Mouse (Mus musculus): Measurements from ENCODE around the gene Itsn1.

The Itsn1 gene

DNA sequence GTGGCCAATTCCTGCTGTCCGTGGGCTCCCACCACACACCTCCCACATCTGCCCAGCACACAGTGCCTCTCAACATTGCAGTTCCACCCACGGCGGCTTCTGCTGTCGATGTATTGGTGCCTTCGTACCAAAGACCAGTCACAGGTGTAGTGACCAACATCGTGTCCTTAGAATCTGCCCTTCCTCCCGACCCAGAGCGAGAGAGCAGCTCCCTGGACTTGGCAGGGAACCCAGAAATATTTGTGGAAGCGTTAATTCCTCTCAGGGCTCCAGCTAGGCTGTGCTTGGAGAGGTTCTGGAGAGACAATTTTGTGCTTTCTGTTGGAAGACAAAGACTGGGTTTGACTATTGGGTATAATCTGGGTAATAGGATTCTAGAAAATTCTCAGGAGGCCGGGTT lies 217.2 kb downstream of the Itsn1 start:
- DNase-seq (ENCODE audit: low spot score in 2 of 2): no peak

DNA sequence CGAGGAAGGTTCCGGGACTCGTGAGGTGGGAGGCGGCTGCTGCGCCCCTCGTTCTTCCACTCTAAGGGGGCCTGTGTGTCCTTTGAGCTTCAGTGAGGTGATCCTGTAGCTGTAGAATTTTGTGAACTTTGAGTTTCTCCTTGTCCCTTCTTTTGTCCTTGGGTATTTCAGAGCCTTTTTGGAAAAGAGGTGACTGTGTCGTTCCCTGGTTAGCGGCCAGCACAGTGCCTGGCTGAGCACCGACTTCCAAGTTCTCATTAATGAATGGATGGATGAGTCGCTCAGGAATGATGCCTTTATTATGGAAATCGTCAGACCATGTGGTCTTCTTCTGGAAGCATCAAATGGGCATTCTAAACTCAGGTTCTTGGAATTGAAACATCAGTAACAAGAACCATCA lies 218.0 kb downstream of the Itsn1 start:
- no peak for DNase-seq (ENCODE audit: low spot score in 2 of 2)

DNA sequence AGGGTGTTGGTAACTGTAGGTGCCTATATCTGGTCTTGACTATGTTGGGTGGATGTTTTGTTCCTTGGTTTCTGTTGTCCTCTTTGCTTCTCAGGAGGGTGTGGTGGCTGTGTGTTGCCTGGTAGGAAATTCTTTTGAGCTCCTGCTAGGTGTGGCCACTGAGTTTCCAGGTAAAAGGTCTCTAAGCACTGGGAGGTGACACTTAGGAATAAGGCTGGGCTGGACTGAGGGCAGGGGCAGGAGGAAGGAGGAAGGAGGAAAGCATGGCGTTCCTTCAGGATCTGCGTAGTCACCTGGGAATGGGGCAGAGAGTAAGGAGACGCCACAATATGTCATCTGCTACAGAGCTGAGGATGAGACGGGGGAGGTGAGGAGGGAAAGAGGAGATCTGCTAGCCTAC lies 224.9 kb downstream of the Itsn1 start:
- no peak for DNase-seq (ENCODE audit: low spot score in 2 of 2)

DNA sequence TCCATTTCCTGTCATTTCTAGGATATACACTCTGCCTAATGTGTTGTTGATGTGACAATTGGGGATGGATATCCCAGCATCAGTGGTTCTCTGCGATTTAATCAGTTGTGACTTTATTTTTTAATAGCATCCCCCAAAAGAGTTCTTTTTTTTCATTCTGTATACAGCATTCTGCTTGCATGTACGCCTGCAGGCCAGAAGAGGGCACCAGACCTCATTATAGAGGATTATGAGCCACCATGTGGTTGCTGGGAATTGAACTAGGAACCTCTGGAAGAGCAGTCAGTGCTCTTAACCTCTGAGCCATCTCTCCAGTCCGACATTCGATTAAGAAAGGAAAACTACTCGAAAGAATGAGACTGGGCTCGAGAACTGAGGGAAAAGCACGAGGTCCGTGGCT lies 225.7 kb downstream of the Itsn1 start:
- DNase-seq (ENCODE audit: low spot score in 2 of 2): no peak

DNA sequence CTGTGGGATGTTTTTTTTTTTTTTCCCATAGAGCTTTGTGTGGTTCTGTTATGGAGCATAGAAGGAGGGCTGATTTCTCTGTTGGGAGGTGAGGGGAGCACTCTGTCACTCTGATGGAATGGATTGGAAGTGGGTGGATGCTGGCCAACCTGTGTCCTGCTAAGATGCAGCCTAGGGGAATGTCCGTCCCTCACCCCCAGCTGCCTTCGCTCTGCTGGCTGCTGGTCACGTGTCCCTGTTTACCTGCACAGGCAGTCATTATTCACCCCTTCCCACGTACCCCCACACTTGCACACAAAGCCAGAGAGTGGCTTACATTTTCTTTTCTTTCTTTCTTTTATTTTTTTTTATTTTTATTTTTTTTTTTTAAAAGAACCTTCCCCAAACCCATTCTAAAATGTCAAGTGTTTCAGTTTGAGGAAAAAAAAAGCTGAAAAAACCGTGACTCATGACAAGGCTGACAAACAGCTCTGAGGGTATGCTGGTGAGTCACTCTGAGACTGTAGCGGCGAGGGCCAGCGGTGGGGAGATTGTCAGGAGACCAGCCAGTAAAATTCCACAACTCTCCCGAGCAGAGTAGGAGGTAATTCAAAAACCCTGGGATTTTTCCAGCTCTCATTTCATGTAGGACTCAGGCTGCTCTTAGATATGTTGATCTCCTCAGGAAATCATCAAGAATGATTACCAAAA lies 233.3 kb downstream of the Itsn1 start:
- DNase-seq (ENCODE audit: low spot score in 2 of 2): peak; percentile 19 to 34

DNA sequence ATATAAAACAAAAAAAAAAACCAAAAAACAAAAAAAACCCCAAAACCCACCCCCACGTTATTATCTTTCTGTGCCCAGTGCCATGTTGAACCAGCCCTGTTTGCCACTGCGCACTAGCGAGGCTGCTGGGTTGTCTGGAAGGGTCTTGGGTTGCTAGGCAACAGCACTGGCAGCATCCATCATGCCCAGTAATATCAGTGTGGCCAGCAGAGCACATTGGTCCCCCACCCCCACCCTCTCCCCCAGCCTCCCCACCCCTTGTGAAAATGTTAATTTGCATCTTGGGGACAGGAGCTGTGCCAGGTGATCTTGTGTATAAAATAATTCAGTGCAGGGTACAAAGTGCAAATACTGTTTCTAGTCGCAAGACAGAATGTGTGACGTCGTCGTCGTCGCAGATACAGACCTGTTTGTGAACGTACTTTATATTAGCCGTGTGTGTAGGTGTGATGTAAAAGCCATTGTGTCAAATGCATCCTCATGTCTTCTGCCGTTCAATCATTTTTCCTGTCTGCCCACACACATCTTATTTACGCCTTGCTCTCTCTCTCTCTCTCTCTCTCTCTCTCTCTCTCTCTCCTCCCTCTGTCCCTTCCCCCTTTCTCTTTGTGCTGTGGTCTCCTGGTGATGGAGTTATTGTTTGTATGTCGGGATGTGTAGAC lies 233.9 kb downstream of the Itsn1 start:
- peak; percentile 37 to 70 for DNase-seq (ENCODE audit: low spot score in 2 of 2)

DNA sequence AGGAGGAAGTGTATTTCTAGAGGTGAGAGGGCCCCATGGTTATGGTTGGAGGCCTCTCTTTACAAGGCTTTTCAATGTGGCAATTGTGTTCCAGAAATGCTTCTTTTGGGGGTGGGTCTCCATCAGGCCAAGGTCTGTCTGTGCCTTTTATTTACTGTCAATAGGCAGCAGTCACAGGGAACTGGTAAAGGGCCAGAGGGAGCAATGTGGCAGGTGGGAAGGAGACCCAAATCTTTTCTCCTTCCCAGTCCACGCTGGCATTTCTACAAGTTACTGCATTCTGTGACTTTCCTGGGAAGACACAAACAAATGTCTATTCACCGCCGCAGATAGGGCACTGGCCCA lies 234.4 kb downstream of the Itsn1 start:
- peak; percentile 17 for DNase-seq (ENCODE audit: low spot score in 2 of 2)

DNA sequence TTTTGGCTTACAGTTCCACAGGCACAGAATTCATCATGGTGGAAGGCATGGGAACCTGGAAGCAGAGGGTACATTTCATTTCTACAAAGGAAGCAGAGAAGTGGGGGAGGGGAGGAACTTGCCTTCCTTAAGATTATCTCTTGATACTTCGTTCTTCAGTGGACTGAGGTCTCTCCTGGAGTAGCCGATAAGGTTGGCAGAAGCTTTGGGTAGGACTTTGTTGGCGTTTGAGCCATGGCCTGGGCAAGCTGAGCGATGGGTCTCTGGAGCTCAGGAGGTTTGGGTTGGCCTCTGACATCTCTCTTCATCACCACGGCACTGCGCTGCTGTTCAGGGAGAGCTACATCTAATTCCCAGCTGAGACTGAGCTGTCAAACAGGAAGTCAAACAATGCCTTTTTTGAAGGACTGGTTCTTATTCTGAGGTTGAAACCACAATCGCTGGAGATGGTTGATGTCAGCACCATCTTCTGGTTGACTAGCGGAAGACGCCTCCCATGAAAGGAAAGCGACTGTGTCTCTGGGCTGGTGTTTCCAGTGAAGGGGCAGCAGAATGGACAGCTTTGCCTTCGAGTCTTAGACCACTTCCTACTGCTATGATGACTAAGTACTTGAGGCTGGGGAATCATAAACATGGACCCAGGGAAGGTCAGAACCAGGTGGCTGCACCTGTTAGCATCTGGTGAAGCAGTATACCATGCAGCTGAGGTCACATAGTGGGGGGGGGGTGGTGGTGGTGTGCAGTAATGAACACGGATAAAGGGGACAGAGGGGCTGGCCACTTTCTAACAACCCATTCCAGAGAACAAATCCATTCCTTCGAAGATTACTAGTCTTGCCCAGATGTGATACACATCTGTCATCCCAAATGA lies 235.5 kb downstream of the Itsn1 start:
- peak in 1 of 2 experiments; percentile 15 for DNase-seq (ENCODE audit: low spot score in 2 of 2)

DNA sequence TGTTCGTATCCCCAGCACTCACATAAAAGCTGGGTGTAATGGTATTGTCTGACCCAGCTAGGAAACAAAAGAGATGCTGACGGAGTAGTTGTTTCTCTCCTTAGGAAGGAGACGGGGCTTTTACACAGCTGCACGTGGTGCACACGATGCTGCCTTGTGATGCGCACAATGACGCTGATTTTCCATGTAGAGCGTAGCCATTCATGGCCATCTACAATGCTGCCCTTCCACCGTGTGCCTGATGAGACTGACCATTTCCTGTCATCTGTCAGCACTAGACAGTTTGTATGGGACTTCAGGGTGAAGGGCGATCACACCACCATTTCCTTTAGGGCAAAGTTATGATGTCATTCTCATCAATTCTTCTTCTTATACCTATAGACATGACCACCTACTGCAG lies 239.6 kb downstream of the Itsn1 start:
- DNase-seq (ENCODE audit: low spot score in 2 of 2): no peak

DNA sequence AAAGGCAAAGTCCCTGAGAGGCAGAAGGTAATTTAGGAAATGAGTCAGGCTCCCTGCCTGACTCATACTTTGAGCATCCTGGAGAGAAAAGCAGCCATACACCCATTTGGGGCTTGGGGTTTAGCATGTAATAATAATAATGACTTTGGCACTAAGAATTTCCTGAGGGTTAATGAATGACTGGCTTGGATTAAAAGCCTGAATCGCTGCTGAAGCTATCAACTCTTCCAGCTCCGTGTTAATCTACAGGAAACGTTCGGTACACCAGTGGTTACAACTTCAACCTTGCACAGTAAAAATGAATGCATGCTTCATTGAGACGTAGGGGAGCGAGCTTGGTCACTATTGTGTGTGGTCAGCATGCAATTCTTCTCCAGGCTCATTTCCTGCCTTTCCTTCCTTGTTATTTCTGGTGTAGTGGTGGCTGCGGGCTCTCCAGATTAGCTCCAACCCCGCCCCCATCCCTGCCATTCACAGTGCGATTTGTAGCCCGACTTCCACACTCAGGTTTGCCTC lies 240.5 kb downstream of the Itsn1 start:
- DNase-seq (ENCODE audit: low spot score in 2 of 2): no peak
